Mouse (Mus musculus): ENCODE data around the gene Zfp934.
"Not testable (repeated sequence)": the region's sequence is repeated elsewhere in the genome, so short reads cannot be mapped to it uniquely, and the experiment has no call there.

Zfp934 gene

DNA sequence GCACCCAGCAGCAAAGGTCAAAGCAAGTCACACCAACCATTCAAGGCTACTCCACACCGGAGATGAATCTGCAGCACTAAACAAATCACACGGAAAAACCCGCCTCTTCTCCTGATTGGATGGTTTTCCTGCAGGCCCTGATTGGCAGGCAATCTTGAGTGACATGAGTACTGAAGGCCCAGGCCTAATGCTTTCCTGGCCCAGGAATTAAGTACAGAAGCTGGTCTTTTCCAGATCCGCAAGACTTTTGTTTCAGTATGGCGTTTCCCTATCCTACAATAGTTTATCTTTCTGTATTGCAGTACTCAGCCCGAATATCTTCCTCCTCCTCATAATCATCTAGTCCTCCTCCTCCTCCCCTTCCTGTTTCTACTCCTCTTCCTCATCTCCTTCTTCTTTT is at the start of gene Zfp934:
Gene Zfp934 (minus strand): TSS at position 101 of the 400 bp plus-strand sequence.
- not testable (repeated sequence) for DNase-seq (ENCODE audit: low spot score)

GRCm38 (mm10) chr13:62617449-62617848 is 46.5 kb upstream of the Zfp934 start:
- DNase-seq (ENCODE audit: low spot score): not testable (repeated sequence)

DNA sequence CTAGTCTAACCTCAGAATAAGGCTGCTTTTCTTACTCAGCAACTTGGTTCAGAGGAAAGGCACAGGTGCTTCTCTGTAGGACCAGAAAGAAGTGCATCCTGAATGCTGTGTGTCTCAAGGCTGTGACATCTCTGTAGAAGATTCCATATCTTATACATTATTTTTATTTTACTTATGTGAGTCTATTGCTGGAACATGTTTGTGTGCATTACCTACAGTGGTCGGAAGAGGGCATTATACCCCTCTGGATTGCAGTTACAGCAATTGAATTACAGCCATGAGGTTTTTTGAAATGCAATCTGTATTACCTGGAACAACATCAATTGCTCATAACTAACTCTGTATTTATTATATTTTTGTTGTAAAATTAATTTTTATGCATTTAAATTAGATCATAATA is 9.3 kb downstream of the Zfp934 start:
- DNase-seq (ENCODE audit: low spot score): not testable (repeated sequence)

DNA sequence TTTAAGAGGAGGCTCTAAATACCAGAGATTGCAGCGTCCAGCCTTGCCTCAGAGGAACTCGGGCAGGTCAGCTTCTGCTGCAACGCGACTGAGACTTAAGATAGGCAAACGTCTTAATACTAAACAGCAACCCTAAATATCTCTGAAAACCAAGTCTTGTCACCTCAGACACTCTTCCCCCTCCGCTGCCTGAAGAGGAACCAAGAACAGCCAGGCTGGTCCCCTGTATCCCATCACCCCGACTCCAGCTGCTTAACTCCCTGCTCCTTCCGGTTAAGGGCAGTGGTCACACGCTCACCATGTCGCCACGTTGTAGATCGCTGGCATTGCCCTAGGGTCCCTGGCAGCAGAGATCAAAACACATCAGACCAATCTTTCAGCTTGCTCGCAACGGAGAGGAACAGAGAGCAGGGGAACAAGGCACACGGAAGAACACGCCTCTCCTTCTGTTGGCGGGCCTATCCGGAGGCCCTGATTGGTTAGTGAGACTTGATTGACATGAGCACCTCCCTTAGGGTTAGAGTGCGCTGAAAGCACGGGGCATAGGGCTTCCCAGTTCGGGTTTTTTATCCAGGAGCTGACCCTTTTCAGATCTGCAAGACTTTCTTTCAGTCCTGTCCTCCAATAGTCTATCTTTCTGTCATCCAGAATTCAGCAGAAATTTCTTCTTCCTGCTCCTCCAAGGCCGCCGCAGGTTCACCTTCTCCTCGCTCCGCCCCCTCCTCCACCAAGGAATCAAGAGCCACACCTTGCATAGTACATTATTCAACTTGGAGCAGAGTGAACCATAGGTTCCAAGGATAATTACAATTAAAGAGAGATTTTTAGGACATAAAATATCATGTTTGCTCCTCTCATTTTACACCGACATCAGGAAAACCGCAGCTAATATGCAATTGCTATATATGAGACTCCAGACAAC is 12.5 kb downstream of the Zfp934 start, which contains the start of gene Zfp935:
Gene Zfp935 (minus strand): TSS at position 323 of the 922 bp plus-strand sequence.
- peak; percentile 75 for DNase-seq (ENCODE audit: low spot score)

- not testable (repeated sequence) for DNase-seq (ENCODE audit: low spot score)
Measured at GRCm38 (mm10) chr13:62530129-62530528, 40.9 kb downstream of the Zfp934 start.

- DNase-seq (ENCODE audit: low spot score): not testable (repeated sequence)
Measured at GRCm38 (mm10) chr13:62510641-62511420, 60.2 kb downstream of the Zfp934 start.

DNA sequence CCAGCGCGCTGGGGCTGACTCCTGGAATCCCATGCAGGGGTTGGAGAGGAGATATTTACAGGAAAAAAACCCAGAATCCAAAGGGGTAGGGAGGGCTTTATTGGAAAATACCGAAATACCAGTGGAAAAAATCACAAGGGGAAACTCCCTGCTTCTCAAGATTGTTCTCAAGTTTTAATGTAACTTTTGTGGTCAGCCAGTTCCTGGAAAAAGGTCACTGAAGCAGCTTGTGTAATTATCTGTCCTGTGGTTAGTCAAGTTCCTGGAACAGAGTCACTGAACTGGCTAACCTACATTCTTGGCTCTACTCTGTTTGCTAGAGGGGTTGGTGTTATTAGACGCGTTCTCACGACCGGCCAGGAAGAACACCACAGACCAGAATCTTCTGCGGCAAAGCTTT is 98.3 kb downstream of the Zfp934 start:
- DNase-seq (ENCODE audit: low spot score): not testable (repeated sequence)

GRCm38 (mm10) chr13:62469947-62470346 is 101.1 kb downstream of the Zfp934 start:
- not testable (repeated sequence) for DNase-seq (ENCODE audit: low spot score)

DNA sequence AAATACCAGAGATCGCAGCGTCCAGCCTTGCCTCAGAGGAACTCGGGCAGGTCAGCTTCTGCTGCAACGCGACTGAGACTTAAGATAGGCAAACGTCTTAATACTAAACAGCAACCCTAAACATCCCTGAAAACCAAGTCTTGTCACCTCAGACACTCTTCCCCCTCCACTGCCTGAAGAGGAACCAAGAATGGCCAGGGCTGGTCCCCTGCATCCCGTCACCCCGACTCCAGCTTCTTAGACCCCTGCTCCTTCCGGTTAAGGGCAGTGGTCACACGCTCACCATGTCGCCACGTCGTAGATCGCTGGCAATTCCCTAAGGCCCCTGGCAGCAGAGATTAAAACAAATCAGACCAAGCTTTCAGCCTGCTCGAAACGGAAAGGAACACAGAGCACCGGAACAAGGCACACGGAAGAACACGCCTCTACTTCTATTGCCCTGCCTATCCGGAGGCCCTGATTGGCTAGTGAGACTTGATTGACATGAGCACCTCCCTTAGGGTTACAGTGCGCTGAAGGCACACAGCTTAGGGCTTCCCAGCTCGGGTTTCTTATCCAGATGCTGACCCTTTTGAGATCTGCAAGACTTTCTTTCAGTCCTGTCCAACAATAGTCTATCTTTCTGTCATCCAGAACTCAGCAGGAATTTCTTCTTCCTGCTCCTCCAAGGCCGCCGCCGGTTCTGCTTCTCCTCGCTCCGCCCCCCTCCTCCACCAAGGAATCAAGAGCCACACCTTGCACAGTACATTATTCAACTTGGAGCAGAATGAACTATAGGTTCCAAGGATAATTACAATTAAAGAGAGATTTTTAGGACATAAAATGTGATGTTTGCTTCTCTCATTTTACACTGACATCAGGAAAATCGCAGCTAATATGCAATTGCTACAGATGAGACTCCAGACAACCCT is 104.3 kb downstream of the Zfp934 start, which contains the start of gene Gm49359:
Gene Gm49359 (minus strand): TSS at position 409 of the 911 bp plus-strand sequence.
- peak; percentile 87 for DNase-seq (ENCODE audit: low spot score)
